Mouse (Mus musculus) olfactory bulb, adult 2 months (tissue): Measurements from ENCODE around the gene Aldh1l1. TPM values are rescaled to one million over a fixed set of nuclear protein-coding genes. Genes with fewer than 3 reads are reported as not detected.

Experiments used
- H3K27ac ChIP-seq: fragments of 200-500 bp; 2 replicates; pipeline ENCODE4 v1.5.1; 2012; ENCODE audit warnings: low read depth, low read length; ENCODE audit not compliant: insufficient read depth
- H3K4me1 ChIP-seq: fragments of 200-500 bp; 2 replicates; pipeline ENCODE4 v1.6.1; 2012; ENCODE audit warnings: low read length; ENCODE audit not compliant: control insufficient read depth, insufficient read depth
- H3K4me3 ChIP-seq: fragments of 200-500 bp; 2 replicates; pipeline ENCODE4 v1.5.1; 2012; ENCODE audit warnings: mild to moderate bottlenecking, low read depth, low read length, moderate library complexity; ENCODE audit not compliant: insufficient read depth
- CTCF ChIP-seq: fragments of 200-500 bp; IDR thresholded peaks from 2 replicates; pipeline ENCODE4 v1.5.1; 2012; ENCODE audit warnings: low read depth, mild to moderate bottlenecking, low read length, moderate library complexity; ENCODE audit not compliant: insufficient read depth
- POLR2A ChIP-seq: fragments of 200-500 bp; IDR thresholded peaks from 2 replicates; pipeline ENCODE4 v1.6.1; 2012; ENCODE audit warnings: mild to moderate bottlenecking, low read depth, low read length, moderate library complexity; ENCODE audit not compliant: insufficient read depth
- WGBS: fragments of 180-500 bp; shearing (Covaris S2); methylation state at CpG from one replicate; pipeline ENCODE4 v1.1.7; 2018; 5-methylcytosine and 5-hydroxymethylcytosine counted together
- polyA plus RNA-seq: library from polyadenylated mRNA; stranded (reverse); fragments of >200 nt; gene quantifications from 2 replicates; pipeline ENCODE4 v1.2.4, GENCODE M21; 2012; ENCODE audit warnings: low replicate concordance; ENCODE audit not compliant: missing spikeins, insufficient read depth, insufficient read length

The Aldh1l1 gene
- polyA plus RNA-seq, 1 experiment, result not detected

DNA sequence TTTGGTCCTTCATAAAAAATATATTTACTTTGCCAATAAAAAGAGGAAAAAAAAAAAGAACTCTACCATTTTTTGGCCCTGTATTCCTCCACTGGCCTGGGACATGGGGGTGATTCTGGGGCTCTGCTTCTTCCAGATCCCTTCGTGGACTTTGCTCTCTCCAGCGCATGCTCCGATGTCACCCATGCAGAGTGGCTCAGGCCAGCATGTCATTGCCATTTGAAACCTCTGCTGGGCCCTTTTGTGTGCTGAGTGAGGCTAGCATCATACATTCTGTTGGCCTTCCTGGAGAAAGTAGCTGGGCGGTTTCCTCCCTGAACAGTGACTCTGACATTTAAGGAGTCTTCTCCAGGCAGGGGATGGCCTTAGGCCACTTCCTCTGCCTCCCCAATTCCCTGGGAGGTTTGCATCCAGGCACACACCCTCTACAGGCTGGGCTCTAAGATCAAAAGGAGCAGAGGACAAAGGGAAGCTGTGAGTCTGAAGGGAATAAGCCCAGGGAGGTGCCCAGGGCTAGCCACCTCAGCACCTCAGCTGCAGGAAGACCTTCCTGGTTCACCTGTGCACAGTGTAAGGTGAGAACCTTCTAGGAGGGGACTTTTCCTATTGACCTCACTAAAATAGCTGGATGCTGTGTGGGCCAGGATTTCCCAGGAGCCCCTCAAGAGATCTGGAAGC lies 10.9 kb upstream of the Aldh1l1 start:
- no peak overlapping the region for H3K4me3 ChIP-seq
- WGBS, result 87% methylated on average over 4 of the region's 4 CpGs
- H3K27ac ChIP-seq, result no peak overlapping the region
- H3K4me1 ChIP-seq, result peaks cover 23% of the 10 kb centered on the region
- TF ChIP-seq CTCF, result no peak

- no peak overlapping the region for H3K27ac ChIP-seq
- TF ChIP-seq CTCF, result no peak
- no peak for TF ChIP-seq POLR2A
- WGBS, result 76% methylated on average over 3 of the region's 3 CpGs
Measured at GRCm38 (mm10) chr6:90475854-90476212, 10.4 kb upstream of the Aldh1l1 start.

DNA sequence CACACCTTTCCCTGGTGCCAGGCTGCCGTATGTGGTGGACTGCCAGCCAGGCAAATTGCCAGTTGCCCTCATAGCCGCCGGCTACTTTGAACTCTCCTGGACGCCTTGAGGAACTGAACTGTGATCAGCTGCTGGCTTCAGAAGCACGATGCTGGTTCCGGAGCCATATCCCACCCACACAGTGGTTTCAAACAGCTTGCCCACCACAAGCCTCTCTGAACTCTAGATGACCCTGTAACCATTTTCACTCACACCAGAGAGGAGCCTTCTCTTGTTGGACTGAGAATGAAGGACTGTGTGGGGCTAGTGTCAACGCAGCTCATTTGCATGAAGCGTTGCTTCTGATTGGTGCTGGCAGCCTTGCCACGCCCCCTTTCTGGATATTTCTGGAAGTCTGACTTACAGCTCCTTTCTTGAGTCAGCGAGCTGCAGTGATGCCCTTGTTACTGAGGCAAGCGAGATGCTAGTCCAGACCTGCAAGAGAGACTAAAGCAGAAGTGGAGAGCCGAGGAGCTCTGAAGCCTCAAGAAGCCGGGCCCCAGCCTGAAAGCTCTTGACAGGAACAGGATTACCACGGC lies 9.2 kb upstream of the Aldh1l1 start:
- 19% methylated on average over 14 of the region's 14 CpGs for whole genome bisulfite sequencing
- Histone ChIP-seq H3K4me3 (no peak overlapping the region), H3K4me1 (peaks cover 12% of the 10 kb centered on the region), H3K27ac (no peak overlapping the region)
- TF ChIP-seq POLR2A (no peak), CTCF (no peak)

More at GRCm38 (mm10) chr6:90475854-90476212, 10.4 kb upstream of the Aldh1l1 start:
- peaks cover 22% of the 10 kb centered on the region for H3K4me1 ChIP-seq
- no peak overlapping the region for H3K4me3 ChIP-seq

DNA sequence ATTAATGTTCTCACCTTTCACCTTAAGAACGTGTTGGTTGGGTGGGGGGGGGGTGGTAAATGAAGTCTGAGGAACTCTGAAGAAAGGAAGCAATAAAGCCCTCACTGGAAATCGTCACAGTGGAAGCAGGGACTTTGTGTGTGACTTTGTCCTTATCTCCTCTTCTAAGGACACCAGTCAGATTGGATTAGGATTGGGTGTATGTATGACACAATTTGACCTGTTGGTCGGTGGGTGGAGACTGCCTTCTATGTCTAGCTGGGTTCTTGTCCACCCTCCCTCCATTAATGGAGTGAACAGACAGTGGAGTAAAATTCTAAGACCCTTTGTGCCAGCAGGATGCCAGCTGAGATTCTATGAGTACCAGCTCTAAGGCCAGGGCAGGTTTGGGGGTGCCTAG lies 2.0 kb upstream of the Aldh1l1 start:
- no peak overlapping the region for H3K4me3 ChIP-seq
- 80% methylated on average over 3 of the region's 3 CpGs for WGBS
- TF ChIP-seq CTCF (no peak), POLR2A (no peak)

GRCm38 (mm10) chr6:90484876-90485275 lies 1.4 kb upstream of the Aldh1l1 start:
- WGBS, result 32% methylated on average over 5 of the region's 5 CpGs
- Histone ChIP-seq H3K4me3 (no peak overlapping the region), H3K27ac (no peak overlapping the region), H3K4me1 (no peaks in the 10 kb centered on the region)
- no peak for TF ChIP-seq POLR2A
- TF ChIP-seq CTCF, result no peak

More for the DNA sequence above, 2.0 kb upstream of the Aldh1l1 start:
- Histone ChIP-seq H3K27ac (no peak overlapping the region), H3K4me1 (no peaks in the 10 kb centered on the region)

DNA sequence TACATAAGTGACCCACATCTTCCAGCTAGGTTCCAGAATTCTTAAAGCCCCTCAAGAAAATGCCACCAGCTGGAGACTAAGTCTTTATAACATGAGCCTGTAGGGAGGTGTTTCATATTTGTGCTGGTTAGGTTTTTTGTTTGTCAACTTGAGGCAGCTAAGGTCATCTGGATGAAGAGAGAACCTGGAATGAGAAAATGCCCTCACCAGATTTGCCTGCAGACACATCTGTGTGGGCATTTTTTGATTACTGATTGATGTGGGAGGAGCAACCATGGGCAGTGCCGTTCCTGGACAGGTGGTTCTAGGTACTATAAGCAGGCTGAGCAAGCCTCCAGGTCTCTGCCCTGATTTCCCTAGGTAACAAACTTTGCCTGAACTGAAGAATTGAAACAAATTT lies 1.3 kb downstream of the Aldh1l1 start:
- Histone ChIP-seq H3K27ac (no peak overlapping the region), H3K4me3 (no peak overlapping the region), H3K4me1 (peaks cover 2% of the 10 kb centered on the region; the same call in 1 of the 2 replicates)
- WGBS, result 93% methylated on average over 1 of the region's 1 CpGs
- TF ChIP-seq POLR2A (no peak), CTCF (no peak)

DNA sequence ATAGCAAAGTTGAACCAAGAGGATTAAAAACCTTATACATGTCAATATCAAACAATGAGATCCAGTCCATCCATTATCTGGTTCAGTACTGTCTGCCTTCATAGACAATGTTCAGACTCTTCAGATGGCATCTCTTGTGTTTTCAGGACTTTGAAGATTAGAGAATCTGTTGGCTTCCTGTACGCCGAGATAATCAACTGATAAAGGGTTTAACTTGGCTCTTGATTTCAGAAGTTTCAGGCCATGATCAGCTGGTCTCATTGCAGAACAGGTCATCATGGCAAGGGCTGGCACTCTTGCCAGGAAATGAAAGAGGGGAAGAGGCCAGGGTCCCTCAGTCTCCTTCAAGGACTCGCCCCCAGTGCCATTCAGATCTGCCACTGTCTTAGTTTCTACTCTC lies 3.3 kb downstream of the Aldh1l1 start:
- TF ChIP-seq POLR2A (no peak), CTCF (no peak)
- Histone ChIP-seq H3K4me3 (no peak overlapping the region), H3K27ac (no peak overlapping the region), H3K4me1 (peaks cover 2% of the 10 kb centered on the region; the same call in 1 of the 2 replicates)
- 92% methylated on average over 3 of the region's 3 CpGs for WGBS

- 38% methylated on average over 2 of the region's 2 CpGs for WGBS
- no peak overlapping the region for H3K4me3 ChIP-seq
- no peak overlapping the region for H3K27ac ChIP-seq
- TF ChIP-seq POLR2A (no peak), CTCF (no peak)
- H3K4me1 ChIP-seq, result peaks cover 9% of the 10 kb centered on the region
Measured at GRCm38 (mm10) chr6:90490976-90491375, 4.7 kb downstream of the Aldh1l1 start.

DNA sequence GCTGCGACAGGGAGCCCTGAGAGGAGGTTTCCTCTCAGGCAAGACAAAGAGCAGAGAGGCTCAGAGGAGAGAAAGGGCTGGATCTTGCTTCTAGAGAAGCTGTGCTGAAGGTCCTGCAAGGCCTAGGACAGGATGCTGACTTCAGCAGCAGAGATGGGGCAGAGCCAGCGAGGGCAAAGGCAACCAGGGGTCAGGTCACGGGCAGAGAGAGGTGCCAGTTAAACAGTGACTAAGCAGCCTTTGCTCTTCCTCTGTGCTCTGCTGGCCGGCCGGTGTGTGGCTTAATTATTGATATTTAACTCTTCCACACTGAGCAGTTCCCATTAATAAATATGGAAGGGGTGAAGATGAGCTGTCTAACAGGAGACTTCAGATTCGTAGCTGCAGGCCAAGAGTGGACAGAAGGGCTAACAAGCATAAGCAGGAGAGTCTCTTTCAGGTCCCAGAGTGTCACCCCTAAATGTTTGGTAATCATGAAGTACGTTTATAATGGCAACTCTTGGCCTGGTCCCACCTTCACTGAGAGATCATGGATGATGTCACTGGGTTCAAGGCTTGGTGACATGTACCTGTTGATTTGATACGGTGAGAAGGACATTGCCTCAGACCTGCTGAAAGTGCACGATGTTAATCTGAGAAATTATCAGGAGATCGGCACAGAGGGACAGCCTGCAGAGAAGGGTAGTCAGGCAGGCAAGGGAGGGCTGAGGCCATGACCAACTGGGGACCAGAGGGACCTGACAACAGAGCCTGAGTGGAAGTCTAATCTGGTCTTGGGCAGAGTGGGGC lies 5.9 kb downstream of the Aldh1l1 start:
- TF ChIP-seq POLR2A (no peak), CTCF (no peak)
- H3K27ac ChIP-seq, result no peak overlapping the region
- H3K4me1 ChIP-seq, result peaks cover 9% of the 10 kb centered on the region
- no peak overlapping the region for H3K4me3 ChIP-seq
- WGBS, result 93% methylated on average over 10 of the region's 10 CpGs
